Mouse (Mus musculus) left cerebral cortex, postnatal 36 days (tissue): Measurements from ENCODE around the gene Asxl1. TPM values are rescaled to one million over a fixed set of nuclear protein-coding genes. Genes with fewer than 3 reads are reported as not detected.
A peak's percentile ranks its signal among the peaks of the same experiment; 100 is the strongest.
"Not testable (repeated sequence)": the region's sequence is repeated elsewhere in the genome, so short reads cannot be mapped to it uniquely, and the experiment has no call there.

Experiments used
- DNase-seq, 2 experiments: peaks; one replicate each; pipeline ENCODE4 v3.0.0; 2021 to 2022; ENCODE audit warnings: low spot score in 2 of 2, mixed read lengths in 1 of 2
- intact Hi-C: fragments of 180-260 bp; cut with DNase I; formaldehyde crosslinking; loops from one replicate; pipeline ENCODE4 v1.15.1; 2025
- total RNA-seq, 2 experiments: library from RNA; stranded (reverse); gene quantifications; 2 replicates each; pipeline ENCODE4 v1.2.3; 2021

Gene Asxl1
- total RNA-seq, 2 experiments from 2014 or later = 34.3 to 36.7 TPM

GRCm38 (mm10) chr2:153342166-153342565 lies 3.5 kb upstream of the Asxl1 start:
- no peak for DNase-seq
- intact Hi-C loops = no loop called here

- DNase-seq = no peak
- intact Hi-C loops = no loop called here
Measured at GRCm38 (mm10) chr2:153342602-153343001, 3.0 kb upstream of the Asxl1 start.

GRCm38 (mm10) chr2:153343191-153343590 lies 2.4 kb upstream of the Asxl1 start:
- DNase-seq = no peak
- intact Hi-C loops = no loop called here

DNA sequence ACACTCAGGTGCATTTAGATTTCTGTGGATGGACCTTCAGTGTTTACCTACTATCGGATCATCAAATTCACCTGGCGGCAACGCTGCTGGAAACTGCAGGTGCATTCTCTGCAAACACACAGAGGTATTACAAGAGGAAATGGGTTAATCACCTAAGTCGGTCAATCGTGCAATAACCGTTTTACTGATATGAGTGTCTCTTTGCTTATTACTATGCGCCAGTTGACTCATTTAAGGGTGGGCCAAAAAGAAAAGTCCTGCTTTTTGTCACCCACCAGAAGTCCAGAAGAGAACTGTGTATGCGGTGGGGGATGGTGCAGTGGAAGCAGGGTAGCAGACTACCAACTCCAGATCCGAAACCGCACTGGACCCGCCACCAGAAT lies 567 bp upstream of the Asxl1 start:
- no peak for DNase-seq
- intact Hi-C loops = loop anchor here (2.0 to 5.0 kb wide), 2 partner anchors 97 to 104 kb away; partner anchors contain the start of genes Plagl2 and Pofut1

DNA sequence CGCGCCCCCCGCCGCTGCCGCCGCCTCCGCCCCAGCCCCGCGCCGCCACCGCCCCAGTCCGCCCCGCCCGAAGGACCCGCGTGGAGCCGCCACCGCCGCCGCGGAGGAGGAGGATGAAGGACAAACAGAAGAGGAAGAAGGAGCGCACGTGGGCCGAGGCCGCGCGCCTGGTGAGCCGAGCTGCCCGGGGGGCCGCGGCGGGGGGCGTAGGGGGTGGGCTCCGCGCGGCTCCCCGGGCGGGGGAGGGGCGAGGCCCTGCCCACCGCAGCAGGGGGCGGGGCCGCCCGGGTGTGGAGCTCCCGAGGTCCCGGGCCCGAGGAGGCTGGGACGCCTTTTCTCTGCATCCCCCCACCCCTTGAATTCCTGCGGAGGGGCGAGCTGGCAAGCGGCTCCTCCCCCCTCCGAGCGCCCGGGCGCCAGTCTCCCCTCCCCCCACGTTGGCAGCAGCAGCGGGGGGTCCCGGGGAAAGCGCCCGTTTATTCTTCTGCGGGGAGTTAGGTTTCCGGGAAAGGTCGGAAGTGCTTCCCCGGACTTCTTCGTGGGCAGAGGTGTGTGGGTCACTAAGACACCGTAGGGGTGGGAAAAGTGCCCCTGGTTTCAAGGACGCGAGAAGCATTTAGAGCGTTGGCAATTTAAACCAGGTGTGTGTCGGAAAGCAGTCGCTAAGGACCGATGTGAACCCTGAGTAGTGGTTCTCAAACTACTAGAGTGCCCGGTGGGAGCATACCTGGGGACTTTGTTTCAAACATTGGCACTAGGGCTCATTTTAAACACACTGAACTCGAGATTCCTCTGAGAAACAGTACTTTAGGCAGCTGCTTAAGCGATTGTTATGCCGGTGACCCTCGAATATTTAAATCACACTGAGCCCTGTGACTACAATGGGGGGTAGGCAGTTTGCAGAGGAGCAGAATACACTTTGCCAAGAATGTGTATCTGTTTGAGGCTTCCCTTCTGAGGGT lies 873 bp downstream of the Asxl1 start:
- intact Hi-C loops = loop anchor here (5.0 kb wide), 1 partner anchor 96 kb away; no protein-coding TSS in a partner anchor
- DNase-seq = peak in 1 of 2 experiments; percentile 27

GRCm38 (mm10) chr2:153347183-153347781 lies 1.7 kb downstream of the Asxl1 start:
- no peak for DNase-seq
- intact Hi-C loops = loop anchor here (5.0 kb wide), 1 partner anchor 95 kb away; no protein-coding TSS in a partner anchor

DNA sequence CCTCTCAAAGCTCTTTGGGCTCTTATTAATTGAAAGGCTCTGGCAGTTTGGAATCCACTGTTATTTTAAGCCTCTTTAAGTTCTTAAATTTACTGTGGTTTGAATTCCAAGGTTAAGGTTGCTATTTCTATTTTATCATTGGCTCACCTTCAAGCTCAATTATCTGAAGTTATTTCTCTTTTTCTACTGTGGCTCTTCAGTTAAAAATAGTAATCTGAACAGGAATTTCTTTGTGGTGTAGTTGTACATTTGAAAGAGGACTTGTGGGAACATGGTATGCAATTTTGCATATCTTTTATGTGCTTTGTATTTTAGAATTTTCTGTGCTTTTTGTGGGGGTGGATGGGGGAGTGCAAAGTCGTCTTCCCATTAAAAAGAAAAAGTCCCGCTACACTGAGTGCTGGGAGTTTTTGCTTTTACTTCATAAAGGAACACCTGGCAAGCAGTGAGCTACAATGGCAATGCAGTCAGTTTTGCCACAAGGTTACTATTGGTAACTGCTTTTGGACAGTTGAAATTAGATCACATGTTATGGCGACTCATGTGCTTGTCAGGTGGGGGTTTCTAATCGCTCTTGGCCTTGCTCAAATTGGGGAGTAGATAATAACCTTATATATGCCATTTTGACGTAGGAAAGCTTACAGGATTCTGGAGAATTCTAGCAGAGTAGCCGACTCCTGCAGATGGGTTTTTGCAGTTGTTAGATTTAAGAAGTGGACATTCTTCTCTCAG lies 2.6 kb downstream of the Asxl1 start:
- intact Hi-C loops = loop anchor here (5.0 kb wide), 1 partner anchor 94 kb away; no protein-coding TSS in a partner anchor
- DNase-seq = no peak

GRCm38 (mm10) chr2:153350552-153351181 lies 5.0 kb downstream of the Asxl1 start:
- no peak for DNase-seq
- intact Hi-C loops = no loop called here

- intact Hi-C loops = loop anchor here (5.0 kb wide), 1 partner anchor 38 kb away; no protein-coding TSS in a partner anchor
- no peak for DNase-seq
Measured at GRCm38 (mm10) chr2:153354648-153355047, 9.0 kb downstream of the Asxl1 start.

DNA sequence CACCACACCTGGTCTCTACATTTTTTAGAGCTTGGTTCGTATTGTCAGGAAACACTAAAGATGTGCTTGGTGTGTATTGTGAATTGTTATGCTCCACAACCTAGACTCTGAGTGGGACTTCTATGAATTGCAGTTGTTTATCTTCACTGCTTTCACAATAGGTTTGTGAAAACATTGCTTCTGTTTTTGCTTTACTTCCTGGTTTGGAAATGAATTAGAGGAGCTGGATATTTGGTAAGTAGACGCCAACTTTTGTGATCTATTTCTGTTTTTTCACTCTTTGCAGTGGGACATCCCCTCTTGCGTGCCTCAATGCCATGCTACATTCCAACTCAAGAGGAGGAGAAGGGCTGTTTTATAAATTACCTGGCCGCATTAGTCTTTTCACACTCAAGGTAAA lies 11.2 kb downstream of the Asxl1 start:
- intact Hi-C loops = loop anchor here (5.0 kb wide), 1 partner anchor 36 kb away; no protein-coding TSS in a partner anchor

GRCm38 (mm10) chr2:153361101-153361710 lies 15.6 kb downstream of the Asxl1 start:
- intact Hi-C loops = no loop called here
- no peak for DNase-seq

More for the DNA sequence above, 11.2 kb downstream of the Asxl1 start:
- DNase-seq = no peak

GRCm38 (mm10) chr2:153364531-153364930 lies 18.9 kb downstream of the Asxl1 start:
- DNase-seq, intact Hi-C loops: not testable (repeated sequence)

- no peak for DNase-seq
- intact Hi-C loops = no loop called here
Measured at GRCm38 (mm10) chr2:153370871-153371270, 25.2 kb downstream of the Asxl1 start.

DNA sequence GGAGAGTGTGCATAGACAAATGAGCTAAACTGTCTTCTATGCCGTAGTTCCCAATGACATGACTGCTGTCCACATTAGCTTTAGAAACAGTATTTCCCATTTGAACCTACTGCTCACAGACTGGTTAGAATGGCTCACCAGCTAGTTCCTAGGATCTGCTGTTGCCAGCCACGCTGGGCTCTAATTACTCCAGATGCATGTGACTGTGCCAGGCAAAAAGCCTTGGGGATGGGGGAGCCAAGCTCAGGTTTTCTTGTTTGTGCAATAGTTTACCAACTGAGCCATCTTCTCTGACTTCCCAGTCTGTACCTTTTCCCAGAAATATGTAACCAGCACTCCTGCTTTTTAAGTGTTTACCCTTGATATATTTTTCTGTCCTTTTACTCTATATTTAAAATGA lies 29.8 kb downstream of the Asxl1 start:
- intact Hi-C loops = no loop called here

DNA sequence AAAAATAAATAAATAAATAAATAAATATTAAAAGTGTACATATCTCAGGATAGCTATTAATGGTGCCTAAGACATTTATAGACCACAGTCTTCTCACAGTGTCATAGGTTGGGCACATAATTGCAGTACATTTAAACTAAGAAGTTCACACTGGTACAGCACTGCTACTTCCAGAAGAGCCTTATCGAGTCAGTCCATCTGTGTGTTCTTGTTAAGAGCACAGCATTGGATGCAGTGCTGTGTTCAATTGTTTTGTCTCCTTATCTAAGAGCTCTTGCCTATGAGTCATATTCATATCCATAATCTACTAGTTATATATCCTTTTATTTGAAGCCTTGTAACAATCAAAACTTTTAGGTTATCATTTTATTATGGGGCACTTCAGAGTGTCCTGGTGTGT lies 34.9 kb downstream of the Asxl1 start:
- no peak for DNase-seq
- intact Hi-C loops = no loop called here

More for the DNA sequence above, 29.8 kb downstream of the Asxl1 start:
- DNase-seq = no peak

DNA sequence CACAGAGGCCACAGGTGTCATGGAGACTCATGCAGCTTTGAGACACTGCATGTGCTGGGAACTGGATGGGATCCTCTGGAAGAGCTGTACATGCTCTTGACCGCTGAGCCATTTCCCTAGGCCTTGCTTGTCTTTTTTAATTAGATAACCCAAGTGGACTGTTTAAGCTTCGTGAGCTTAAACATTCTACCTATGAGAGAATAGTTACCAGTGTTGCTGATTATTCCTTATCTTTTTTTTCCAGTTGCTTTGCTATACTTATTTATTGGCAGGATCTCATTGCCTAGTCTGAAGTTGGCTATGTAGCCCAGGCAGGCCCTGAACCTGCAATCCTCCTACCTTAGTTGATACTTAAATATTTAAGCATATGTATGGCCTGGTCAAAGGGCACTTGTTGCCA lies 44.2 kb downstream of the Asxl1 start:
- no peak for DNase-seq
- intact Hi-C loops = loop anchor here (5.0 kb wide), 1 partner anchor 33 kb away; no protein-coding TSS in a partner anchor

- DNase-seq = no peak
- intact Hi-C loops = loop anchor here (5.0 kb wide), 1 partner anchor 36 kb away; no protein-coding TSS in a partner anchor
Measured at GRCm38 (mm10) chr2:153393045-153393444, 47.4 kb downstream of the Asxl1 start.

DNA sequence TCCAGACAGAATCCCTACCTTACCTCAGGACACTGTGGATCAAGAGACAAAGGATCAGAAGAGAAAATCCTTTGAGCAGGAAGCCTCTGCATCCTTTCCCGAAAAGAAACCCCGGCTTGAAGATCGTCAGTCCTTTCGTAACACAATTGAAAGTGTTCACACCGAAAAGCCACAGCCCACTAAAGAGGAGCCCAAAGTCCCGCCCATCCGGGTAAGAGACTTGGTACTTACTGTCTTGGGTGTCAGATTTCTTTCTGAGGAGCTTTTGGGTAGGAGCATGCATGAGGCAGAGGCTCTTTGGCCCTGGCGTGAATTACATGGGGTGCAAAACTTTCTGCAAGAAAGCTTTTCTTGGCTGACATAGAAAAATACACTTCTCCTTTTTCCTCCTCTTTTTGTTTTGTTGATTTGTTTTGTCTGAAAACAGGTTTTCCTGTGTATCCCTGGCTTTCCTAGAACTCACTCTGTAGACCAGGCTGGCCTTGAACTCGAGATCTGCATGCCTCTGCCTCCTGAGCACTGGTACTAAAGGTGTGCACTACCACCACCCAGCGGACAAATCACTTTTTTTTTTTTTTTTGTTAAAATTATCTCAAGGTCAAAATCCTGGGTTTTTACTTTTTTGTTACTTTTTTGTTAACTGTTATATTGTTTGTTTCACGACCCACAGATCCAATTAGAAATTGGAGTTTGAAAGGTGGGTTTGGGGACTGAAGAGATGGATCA lies 52.3 kb downstream of the Asxl1 start:
- DNase-seq = no peak
- intact Hi-C loops = no loop called here
